Mouse (Mus musculus) gastrocnemius, postnatal 14 days (tissue): Measurements from ENCODE around the gene Opa3. TPM values are rescaled to one million over a fixed set of nuclear protein-coding genes. Genes with fewer than 3 reads are reported as not detected.

ENCODE experiments used
- DNase-seq: peaks from one replicate; pipeline ENCODE4 v3.0.0; 2021; ENCODE audit warnings: mixed read lengths
- intact Hi-C: fragments of 180-260 bp; cut with DNase I; formaldehyde crosslinking; loops from one replicate; pipeline ENCODE4 v1.15.1; 2025; ENCODE audit warnings: low total_unique reads
- total RNA-seq, 2 experiments: library from RNA; stranded (reverse); gene quantifications; 2 replicates each; pipeline ENCODE4 v1.2.3; 2021

The Opa3 gene
- total RNA-seq, 2 experiments from 2014 or later: 35.1 to 43.0 TPM

DNA sequence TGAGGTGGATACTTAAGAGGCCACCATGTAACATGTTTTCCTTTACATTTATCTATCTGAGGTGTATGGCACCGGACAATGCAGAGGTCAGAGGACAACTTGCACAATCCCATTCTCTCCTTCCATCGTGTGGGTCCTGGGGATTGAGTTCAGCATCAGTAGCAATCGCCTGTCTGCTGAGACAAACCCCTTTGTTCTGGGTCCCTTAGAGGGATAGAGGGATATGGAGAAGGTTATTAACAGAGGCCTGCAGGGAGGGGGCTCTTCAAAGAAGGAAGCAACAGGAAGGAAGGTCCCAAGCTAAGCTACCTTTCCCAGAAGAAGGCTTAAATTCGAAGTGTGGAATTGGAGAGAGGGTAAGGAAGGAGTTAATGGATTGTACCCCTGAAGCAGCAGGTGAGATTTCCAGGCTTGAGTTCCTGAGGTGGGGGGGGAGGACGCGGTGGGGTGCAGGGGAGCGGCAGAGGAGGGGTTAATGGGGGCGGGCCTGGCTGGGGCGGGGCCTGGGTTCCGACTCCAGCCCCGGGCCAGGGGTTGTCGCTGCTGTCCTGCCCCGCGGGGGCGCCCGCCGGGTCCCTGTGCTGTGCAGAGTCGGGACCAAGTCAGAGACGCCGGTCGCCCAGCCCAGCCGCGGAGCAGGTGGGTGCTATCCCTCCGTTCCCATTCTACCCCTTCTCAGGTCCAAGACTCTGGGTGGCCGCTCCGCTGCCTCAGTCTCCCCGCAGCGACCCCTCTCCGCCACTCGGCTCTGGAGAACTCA, 16.0 kb upstream of the Opa3 start, which contains the start of gene Gpr4:
Gene Gpr4, plus strand, starts transcription at position 543 of the 760 bp plus-strand sequence.
- intact Hi-C loops: loop anchor here (5.0 kb wide), 1 partner anchor 35 kb away; the partner anchor contains the start of gene Eml2
- peak; percentile 46 for DNase-seq

DNA sequence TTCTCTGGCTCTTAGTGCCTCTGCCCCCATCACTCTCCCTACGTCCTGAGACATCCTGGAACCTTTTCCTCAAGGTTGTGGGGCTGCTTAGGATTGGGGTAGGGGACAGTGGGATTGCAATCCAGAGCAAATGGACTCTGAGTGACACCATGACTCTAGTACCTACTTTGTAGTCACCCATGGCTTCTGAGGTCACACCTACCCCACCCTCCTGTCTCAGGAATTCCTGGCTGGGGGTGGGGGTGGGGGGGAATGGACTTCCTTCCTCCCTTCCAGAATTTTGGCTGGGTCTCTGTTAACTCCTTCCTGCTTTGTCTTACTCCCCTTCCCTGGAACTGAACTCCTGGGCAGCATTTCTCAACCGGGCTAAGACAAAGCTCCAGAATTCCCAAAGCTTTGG, 14.7 kb upstream of the Opa3 start:
- DNase-seq: no peak
- intact Hi-C loops: loop anchor here (5.0 kb wide), 1 partner anchor 36 kb away; the partner anchor contains the start of gene Eml2

DNA sequence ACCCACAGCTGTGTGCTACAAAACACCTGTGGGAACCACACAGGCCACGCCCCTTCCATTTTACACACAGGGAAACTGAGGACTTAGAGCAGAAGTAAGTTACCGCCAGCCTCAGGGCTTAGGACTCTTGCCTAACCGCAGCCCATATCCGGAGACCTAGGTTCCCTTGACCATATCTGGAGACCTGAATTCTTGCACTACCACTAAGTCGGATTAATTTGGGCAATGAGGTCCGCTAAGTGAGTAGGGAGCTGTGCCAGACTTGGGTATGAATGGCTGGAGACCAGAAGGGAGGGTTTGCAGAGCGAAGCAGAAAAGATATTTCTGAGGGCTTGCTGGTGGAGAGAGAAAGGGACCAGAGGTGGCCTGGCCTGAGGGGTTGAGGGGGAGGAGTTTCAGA, 13.8 kb upstream of the Opa3 start:
- DNase-seq: no peak

DNA sequence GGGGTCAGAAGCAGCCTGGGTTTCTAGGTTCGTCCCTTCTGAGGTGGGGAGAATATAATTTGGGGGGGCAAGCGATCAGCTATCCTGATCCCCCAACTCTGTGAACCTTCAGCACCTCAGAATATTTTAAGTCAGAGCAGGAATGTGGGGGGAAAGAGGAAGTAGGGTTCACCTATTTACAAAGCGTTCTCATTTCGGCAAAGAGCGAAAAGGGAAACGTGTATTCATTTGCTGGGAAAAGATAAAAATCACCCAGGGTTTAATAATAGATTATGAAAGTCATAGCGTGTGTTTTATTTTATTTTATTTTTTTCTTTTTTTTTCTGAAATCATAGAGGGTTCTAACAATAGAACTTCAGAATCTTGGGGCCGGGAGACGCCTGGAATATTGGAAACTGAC, 13.2 kb upstream of the Opa3 start:
- no peak for DNase-seq
- intact Hi-C loops: loop anchor here (5.0 kb wide), 1 partner anchor 38 kb away; the partner anchor contains the start of gene Eml2

More for the DNA sequence above, 13.8 kb upstream of the Opa3 start:
- intact Hi-C loops: loop anchor here (5.0 kb wide), 1 partner anchor 37 kb away; the partner anchor contains the start of gene Eml2

DNA sequence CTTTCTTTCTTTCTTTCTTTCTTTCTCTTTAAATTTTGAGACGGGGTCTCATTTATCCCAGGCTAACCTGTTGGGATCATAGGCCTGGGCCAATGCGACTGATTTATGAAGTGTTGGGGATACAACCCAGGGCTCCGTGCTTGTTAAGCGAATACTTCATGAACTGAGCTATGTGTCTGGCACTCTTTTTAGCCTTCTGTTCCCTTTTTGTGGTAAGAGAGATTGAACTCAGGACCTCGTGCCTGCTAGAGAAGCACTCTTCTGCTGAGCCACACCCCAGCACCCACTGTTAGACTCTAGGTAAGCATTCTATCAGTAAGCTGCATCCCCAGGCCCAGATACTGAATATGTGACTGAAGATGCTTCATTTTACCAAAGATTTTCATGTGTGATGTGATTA, 10.6 kb upstream of the Opa3 start:
- no peak for DNase-seq
- intact Hi-C loops: no loop called here

DNA sequence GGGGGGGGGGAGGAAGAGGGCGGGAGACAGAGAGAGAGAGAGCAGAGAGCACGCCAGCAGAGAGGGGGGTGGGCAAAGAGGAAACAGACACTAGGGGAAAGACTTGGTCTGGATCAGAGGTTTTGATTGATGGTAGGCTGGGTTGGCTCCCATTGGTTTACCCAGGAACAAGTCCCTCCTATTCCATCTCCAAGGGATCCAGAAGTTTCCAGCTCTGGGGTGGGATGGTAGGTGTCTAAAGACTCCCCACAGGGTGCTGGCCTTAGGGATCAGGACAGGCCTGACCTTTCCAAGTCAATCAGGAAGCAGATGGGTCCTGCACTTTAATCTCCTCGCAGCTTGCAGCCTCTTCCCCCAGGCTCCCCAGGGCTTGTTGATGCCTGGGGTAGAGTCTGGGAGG, 10.2 kb upstream of the Opa3 start:
- intact Hi-C loops: no loop called here
- no peak for DNase-seq

DNA sequence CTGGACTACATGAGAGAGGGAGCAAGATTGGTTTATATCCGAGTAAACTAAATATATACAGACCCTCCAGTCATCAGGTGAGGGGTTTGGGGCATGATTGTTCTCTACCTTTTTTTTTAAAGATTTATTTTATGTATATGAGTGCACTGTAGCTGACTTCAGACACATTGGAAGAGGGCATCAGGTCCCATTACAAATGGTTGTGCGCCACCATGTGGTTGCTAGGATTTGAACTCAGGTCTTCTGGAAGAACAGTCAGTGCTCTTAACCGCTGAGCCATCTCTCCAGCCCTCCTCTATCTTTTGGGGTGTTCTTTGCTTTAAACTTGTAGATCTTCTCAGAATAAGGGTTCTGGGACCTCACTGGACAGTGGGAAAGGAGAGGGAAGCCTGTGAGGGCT, 8.1 kb upstream of the Opa3 start:
- intact Hi-C loops: no loop called here
- no peak for DNase-seq

DNA sequence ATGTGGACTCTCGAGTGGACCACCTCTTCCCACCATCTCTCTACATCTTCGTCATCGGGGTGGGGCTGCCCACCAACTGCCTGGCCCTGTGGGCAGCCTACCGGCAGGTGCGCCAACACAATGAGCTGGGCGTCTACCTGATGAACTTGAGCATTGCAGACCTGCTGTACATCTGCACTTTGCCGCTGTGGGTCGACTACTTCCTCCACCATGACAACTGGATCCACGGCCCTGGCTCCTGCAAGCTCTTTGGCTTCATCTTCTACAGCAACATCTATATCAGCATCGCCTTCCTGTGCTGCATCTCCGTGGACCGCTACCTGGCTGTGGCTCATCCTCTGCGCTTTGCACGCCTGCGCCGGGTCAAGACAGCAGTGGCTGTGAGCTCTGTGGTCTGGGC, 5.9 kb upstream of the Opa3 start:
- intact Hi-C loops: no loop called here
- no peak for DNase-seq

DNA sequence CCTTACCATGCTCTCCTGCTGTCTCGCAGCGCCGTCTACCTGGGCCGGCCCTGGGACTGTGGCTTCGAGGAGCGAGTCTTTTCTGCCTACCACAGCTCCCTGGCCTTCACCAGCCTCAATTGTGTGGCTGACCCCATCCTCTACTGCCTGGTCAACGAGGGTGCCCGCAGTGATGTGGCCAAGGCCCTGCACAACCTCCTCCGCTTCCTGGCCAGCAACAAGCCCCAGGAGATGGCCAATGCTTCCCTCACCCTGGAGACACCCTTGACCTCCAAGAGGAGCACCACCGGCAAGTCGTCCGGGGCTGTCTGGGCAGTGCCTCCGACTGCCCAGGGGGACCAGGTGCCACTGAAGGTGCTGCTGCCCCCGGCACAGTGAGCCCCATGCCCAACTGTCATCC, 5.3 kb upstream of the Opa3 start:
- DNase-seq: no peak
- intact Hi-C loops: no loop called here

DNA sequence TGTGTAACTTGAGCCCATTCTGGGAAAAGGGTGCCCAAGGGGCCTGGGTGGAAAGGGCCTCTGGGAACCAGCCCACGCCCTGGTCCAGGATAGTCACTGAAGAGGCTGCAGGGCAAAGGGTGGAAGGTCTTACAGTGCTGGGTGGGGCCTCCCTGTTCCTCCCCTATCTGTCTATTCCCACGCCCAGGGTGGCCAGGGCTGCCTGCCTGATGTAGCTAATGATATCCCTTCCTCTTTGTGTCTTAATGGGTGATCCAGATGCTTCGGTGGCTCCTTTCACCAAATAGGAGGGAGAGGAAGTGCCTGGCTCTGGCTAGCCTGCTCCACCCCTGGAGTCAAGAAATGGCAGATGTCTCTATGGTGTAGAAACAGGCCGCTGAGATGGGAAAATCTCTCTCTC, 3.2 kb upstream of the Opa3 start:
- no peak for DNase-seq

DNA sequence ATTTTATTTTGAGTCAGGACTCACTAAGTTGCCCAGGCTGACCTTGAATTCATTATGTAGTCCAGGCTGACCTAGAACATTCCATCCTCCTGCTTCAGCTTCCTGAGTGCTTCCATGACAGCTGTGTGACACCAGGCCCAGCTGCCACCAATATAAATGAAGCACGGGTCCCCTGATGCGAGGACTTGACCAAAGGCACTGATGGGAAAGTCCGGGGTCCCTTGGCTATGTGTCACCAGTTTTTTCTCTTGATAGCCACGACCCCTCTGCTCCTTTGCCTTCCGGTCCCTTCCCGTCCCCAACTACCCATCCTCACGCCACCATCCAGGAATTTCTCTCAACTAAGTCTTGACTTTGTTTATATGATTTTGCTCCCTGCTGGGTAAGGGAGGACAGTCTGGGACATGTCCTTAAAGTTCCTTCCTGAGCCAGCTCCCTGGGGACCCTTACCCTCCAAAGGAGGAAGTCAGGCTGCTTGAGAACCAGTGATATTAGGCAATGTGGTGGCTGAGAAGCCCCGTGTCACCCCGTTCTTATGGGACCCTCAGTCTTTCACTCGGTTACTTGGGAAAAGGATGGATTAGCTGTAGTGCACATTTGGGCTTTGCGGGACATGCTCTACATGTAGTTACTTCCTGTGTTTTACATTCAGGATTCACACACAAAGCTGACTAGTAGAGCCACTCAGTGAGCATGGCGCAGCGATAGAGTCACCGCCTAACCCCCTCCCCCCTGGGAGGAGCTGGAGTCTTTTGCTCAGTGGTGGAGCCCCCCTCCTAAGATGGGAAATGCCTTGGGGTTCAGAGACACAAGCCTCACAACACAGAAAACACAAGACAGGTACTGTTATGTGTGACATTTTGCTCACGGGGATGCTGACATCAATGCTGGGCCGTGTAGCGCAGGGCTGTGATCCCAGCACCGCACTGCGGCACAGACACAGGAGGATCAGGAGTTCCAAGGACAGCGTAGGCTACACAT, 1.0 kb upstream of the Opa3 start:
- intact Hi-C loops: no loop called here
- DNase-seq: peak; percentile 32

More for the DNA sequence above, 3.2 kb upstream of the Opa3 start:
- intact Hi-C loops: no loop called here

DNA sequence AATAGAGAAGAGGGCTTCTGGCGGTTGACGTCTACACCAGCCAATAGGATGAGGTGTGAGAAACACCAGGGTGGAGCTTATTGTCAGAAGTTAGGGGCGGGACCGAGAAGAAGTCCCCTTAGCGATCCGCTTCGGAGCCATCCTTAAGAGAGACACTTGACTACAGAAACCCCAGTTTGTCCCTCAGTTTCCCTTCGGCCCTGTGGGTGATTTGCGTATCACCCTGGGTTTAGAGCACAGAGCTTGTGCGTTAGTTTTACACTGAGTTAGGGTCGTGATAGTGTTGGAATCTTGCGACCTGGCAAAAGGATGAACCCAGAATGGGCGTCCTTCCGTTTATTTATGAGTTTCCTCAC, 637 bp downstream of the Opa3 start:
- DNase-seq: no peak
- intact Hi-C loops: no loop called here

DNA sequence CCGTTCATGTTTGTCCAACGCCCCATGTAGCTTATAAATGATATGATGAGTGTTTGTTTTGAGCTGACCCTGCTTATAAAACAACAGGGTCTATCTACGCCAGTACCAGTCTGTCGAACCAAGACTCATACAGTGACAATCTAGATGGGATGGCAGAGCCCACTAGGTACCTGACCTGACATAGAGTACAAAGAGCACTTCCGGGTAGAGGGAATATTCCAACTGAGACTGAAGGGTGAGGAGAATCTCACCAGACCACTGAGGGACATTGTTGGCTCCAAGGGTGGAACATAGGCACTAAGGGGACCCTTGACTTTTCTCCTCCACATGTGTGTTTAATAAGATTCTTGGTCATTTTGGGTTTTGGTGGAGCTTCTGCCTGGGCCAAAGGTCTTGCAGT, 1.3 kb downstream of the Opa3 start:
- no peak for DNase-seq
- intact Hi-C loops: no loop called here

DNA sequence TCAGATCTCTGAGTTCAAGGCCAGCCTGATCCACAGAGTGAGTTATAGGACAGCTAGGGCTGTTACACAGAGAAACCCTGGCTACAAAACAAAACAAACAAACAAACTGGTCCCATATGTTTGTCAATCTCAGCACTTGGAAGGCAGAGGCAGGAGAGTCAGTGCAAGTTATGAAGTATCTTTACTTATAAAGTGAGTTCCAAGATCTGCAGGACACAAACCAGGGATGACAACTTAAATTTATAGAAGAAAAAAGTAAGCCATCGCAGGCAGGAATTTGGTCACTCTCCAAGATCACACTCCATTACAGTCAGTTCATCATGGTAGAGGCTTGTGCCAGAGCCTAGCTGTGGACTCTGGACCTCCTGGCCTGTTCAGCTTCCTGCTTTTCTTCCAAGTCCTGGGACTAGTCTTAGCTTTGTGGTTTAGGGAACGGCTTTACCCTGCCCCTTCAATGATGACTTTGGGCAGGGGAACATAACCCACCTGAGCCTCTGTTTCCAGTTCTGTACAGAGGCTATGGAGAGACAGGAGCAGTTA, 2.0 kb downstream of the Opa3 start:
- intact Hi-C loops: loop anchor here (10.0 kb wide), 1 partner anchor 115 kb away; the partner anchor contains the start of gene Ercc1
- DNase-seq: no peak

DNA sequence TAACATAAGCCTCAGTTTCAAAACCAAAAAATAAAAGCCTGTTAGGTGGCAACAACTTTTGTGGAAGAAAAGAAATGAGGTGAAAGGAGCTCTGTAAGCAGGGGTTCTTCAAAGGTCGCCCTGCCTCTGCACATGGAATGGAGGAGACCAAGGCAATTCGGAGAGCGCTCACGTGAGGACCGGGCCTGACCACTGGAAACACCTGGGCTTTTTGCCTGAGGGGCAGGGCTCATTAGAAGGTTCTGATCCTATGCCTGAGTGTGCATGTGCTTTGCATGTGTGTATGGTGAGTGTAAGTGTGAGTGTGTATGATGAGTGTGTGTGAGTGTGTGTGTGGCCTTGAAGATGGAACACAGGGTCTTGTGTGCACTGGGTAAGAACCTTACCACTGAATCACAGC, 2.8 kb downstream of the Opa3 start:
- no peak for DNase-seq
- intact Hi-C loops: loop anchor here (10.0 kb wide), 1 partner anchor 114 kb away; the partner anchor contains the start of gene Ercc1

DNA sequence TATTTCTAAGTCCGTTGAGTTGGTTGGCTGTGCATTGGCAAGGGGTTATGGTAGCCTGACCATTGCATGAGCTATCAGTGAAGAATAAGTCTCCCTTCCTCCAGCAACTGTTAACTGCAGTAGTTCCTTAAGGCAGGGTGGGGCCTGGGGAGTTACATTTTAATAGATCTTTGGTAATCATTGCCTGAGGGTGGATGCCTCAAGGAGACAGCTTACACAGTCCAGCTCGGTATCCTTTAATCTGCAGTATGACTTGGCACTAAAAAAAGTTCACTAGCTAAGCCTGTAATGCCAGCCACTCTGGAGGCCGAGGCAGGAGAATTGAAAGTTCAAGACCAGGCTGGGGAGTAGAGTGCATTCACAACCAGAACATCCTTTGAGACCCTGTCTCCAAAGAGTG, 3.7 kb downstream of the Opa3 start:
- intact Hi-C loops: loop anchor here (10.0 kb wide), 1 partner anchor 113 kb away; the partner anchor contains the start of gene Ercc1
- no peak for DNase-seq

DNA sequence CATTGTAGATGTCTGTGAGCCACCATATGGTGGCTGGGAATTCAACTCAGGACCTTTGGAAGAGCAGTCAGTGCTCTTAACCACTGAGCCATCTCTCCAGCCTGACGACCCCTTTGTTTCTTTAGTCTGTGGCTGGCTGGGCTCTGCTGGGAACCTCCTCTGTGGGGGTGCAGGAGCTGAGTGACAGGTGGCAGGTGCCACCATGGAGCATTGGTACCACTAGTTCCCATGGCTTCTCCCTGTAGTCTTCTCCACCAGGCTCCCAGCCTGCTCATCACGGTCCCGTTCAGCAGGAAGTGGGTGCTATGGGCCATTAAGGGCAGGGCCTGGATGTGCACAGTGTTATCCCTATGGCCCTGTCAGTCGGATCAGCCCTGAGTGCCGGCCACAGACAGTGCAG, 6.5 kb downstream of the Opa3 start:
- intact Hi-C loops: loop anchor here (10.0 kb wide), 1 partner anchor 110 kb away; the partner anchor contains the start of gene Ercc1
- no peak for DNase-seq

DNA sequence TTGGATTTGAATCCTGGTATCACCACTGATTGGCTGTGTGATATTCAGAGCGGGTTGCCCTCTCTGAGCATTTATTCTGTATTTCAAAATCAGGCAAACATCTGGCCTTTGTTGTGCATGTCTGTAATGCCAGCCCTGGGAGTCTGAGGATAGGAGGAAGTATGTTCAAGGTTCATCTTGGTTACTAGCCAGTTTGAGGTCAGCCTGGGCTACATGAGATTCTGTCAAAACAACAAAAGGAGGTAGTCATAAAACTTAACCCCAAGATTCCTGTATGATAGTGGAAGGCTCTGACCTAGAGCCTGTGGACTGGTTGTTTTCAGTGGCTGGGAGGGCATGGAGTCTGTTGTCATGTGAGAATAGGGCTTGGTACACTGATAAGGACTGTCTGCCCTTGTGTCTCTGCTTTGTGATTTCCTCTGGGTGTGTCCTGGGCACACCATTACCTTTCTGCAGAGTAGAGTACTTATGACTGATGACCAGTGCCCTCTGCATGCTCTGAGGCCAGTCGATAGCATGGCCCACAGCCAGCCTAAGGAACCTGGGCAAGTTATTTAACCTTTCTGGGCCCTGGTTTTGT, 7.0 kb downstream of the Opa3 start:
- no peak for DNase-seq
- intact Hi-C loops: loop anchor here (10.0 kb wide), 1 partner anchor 110 kb away; the partner anchor contains the start of gene Ercc1

DNA sequence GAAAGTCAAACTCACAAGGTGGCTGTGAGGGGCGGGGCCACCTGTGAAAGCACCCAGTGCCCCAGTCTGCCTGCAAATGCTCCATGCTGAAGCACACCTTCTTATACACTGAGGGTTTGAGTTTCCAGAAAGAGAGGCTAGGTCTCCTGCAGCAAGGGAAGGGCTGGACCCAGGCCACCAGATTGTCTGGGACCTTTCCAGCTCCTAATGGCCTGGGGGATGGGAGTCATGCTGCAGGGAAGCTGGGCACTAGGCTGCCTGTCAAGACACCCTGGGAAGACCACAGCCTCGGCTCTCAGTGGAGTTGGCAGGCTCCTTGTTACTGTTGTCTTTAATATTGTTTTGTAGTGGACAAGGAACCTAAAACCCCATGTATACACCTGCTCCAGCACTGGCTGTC, 8.3 kb downstream of the Opa3 start:
- intact Hi-C loops: loop anchor here (10.0 kb wide), 1 partner anchor 108 kb away; the partner anchor contains the start of gene Ercc1
- DNase-seq: no peak
